Mouse (Mus musculus): Measurements from ENCODE around the gene Cgn. TPM values are rescaled to one million over a fixed set of nuclear protein-coding genes. Genes with fewer than 3 reads are reported as not detected.
A peak's percentile ranks its signal among the peaks of the same experiment; 100 is the strongest.

The Cgn gene
- total and polyA plus RNA-seq, 3 experiments = 0.04 to 0.86 TPM; not detected in 1

- Histone ChIP-seq H3K36me3 (ENCODE audit: control insufficient read depth in 1 of 2, insufficient read depth in 2 of 2, low read length in 2 of 2) (no peaks in the 10 kb centered on the region), H3K9me3 (replicated peaks; ENCODE audit: insufficient read depth, low read length) (no peaks in the 10 kb centered on the region), H3K79me2 (ENCODE audit: control insufficient read depth, insufficient read depth, low read length, poor library complexity) (no peaks in the 10 kb centered on the region), H3K4me3 (ENCODE audit: control insufficient read depth in 1 of 2, insufficient read depth in 1 of 2, low read depth in 2 of 2, low read length in 2 of 2) (no peak overlapping the region), H3K27ac (ENCODE audit: control insufficient read depth, low read depth, low read length) (no peak overlapping the region), H3K27me3 (ENCODE audit: control insufficient read depth in 1 of 2, insufficient read depth in 2 of 2, low read length in 2 of 2) (peaks cover 2% of the 10 kb centered on the region in 2 experiments; a peak in 3 of 4 replicates), H3K9ac (ENCODE audit: control insufficient read depth, low read depth, low read length, poor library complexity, severe bottlenecking) (no peak overlapping the region), H3K4me1 (ENCODE audit: control insufficient read depth in 1 of 2, insufficient read depth in 2 of 2, low read length in 2 of 2) (peaks cover 0 to 5% of the 10 kb centered on the region in 2 experiments; a peak in 2 of 4 replicates)
- DNase-seq (ENCODE audit: low read depth, low spot score) = no peak
- TF ChIP-seq MAFK (IDR thresholded peaks at IDR 0.05; ENCODE audit: borderline replicate concordance, low read depth, low read length) (no peak), ELF1 (IDR thresholded peaks at IDR 0.05; ENCODE audit: low read depth, low read length) (no peak), RCOR1 (IDR thresholded peaks at IDR 0.05; ENCODE audit: low read depth, low read length) (0 out of 2 replicates have a peak, but pooled peaks have one; percentile 5)
These were observed 959 bp upstream of the Cgn start for GRCm38 (mm10) chr3:94787122-94787780.

- H3K79me2 ChIP-seq (ENCODE audit: control insufficient read depth, insufficient read depth, low read length, poor library complexity) = no peaks in the 10 kb centered on the region
- 0 out of 2 replicates have a peak overlapping the region, but pooled peaks have one; percentile 1 for H3K9ac ChIP-seq (ENCODE audit: control insufficient read depth, low read depth, low read length, poor library complexity, severe bottlenecking)
- H3K4me3 ChIP-seq (ENCODE audit: control insufficient read depth in 1 of 2, insufficient read depth in 1 of 2, low read depth in 2 of 2, low read length in 2 of 2) = peak overlapping the region; percentile 43 to 57
- peaks cover 0 to 5% of the 10 kb centered on the region in 2 experiments; a peak in 2 of 4 replicates for H3K4me1 ChIP-seq (ENCODE audit: control insufficient read depth in 1 of 2, insufficient read depth in 2 of 2, low read length in 2 of 2)
- H3K27ac ChIP-seq (ENCODE audit: control insufficient read depth, low read depth, low read length) = no peak overlapping the region
- TF ChIP-seq POLR2A (IDR thresholded peaks at IDR 0.05; ENCODE audit: control insufficient read depth in 1 of 2, insufficient read depth in 1 of 2, low read depth in 1 of 2, low read length in 2 of 2, poor library complexity in 1 of 2) = peak in 1 of 2 experiments; percentile 43; a peak in 1 of 4 replicates
- no peak for TF ChIP-seq SMC3 (IDR thresholded peaks at IDR 0.05; ENCODE audit: low read depth, low read length)
- H3K36me3 ChIP-seq (ENCODE audit: control insufficient read depth in 1 of 2, insufficient read depth in 2 of 2, low read length in 2 of 2) = no peaks in the 10 kb centered on the region
- no peaks in the 10 kb centered on the region for H3K9me3 ChIP-seq (replicated peaks; ENCODE audit: insufficient read depth, low read length)
- peaks cover 5% of the 10 kb centered on the region in 2 experiments for H3K27me3 ChIP-seq (ENCODE audit: control insufficient read depth in 1 of 2, insufficient read depth in 2 of 2, low read length in 2 of 2)
- no peak for DNase-seq (ENCODE audit: low read depth, low spot score)
These were observed 334 bp downstream of the Cgn start for GRCm38 (mm10) chr3:94785958-94786357.

DNA sequence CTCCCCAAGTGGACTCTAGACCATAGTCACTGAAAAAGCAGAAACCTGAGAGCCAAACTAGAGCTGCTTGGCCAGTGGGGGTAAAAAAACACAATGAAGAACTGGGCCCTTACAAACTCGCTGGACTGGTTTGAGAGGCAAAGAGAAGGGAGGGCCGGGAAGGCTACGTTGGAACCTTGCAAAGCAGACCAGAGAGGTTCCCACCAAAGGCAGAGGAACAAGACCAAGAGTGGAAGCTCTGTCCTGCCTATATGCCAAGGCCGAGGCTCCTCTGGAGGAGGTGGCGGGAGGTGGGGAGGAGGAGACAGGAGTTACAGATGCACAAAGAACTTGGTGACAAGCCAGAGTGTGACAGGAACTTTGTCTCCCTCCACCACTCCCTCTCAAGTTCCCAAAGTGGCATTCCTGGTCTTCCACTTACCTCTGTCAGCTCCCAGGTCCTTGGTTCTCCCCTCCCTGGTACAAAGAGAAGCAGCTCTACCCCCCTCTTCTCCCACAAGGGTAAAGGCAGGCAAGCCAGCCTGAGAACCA is 2.1 kb downstream of the Cgn start:
- Histone ChIP-seq H3K4me3 (ENCODE audit: control insufficient read depth in 1 of 2, insufficient read depth in 1 of 2, low read depth in 2 of 2, low read length in 2 of 2) (no peak overlapping the region), H3K79me2 (ENCODE audit: control insufficient read depth, insufficient read depth, low read length, poor library complexity) (no peaks in the 10 kb centered on the region), H3K9ac (ENCODE audit: control insufficient read depth, low read depth, low read length, poor library complexity, severe bottlenecking) (no peak overlapping the region), H3K36me3 (ENCODE audit: control insufficient read depth in 1 of 2, insufficient read depth in 2 of 2, low read length in 2 of 2) (no peaks in the 10 kb centered on the region), H3K4me1 (ENCODE audit: control insufficient read depth in 1 of 2, insufficient read depth in 2 of 2, low read length in 2 of 2) (peaks cover 0 to 5% of the 10 kb centered on the region in 2 experiments; a peak in 2 of 4 replicates), H3K9me3 (replicated peaks; ENCODE audit: insufficient read depth, low read length) (no peaks in the 10 kb centered on the region), H3K27me3 (ENCODE audit: control insufficient read depth in 1 of 2, insufficient read depth in 2 of 2, low read length in 2 of 2) (peaks cover 7% of the 10 kb centered on the region in 2 experiments), H3K27ac (ENCODE audit: control insufficient read depth, low read depth, low read length) (no peak overlapping the region)
- TF ChIP-seq NELFE (IDR thresholded peaks at IDR 0.05; ENCODE audit: low read depth, low read length) (no peak), KAT2A (conservative IDR thresholded peaks at IDR 0.05; ENCODE audit: low read depth, low read length) (no peak), RAD21 (IDR thresholded peaks at IDR 0.05; ENCODE audit: low read depth, low read length) (no peak)
- no peak for DNase-seq (ENCODE audit: low read depth, low spot score)
